Mouse (Mus musculus) thymus, adult 2 months (tissue): ENCODE measurements around the gene Cope. TPM values are rescaled to one million over a fixed set of nuclear protein-coding genes. Genes with fewer than 3 reads are reported as not detected.

Experiments used
- DNase-seq: peaks from one replicate; pipeline ENCODE4 v3.0.0; 2021
- H3K27ac ChIP-seq: fragments of 200-500 bp; 2 replicates; pipeline ENCODE4 v1.5.1; 2012; ENCODE audit warnings: low read length, control low read depth; ENCODE audit not compliant: control insufficient read depth, insufficient read depth
- H3K27me3 ChIP-seq: fragments of 200-500 bp; 2 replicates; pipeline ENCODE4 v1.6.1; 2012; ENCODE audit warnings: mild to moderate bottlenecking, low read length, moderate library complexity, mixed read lengths; ENCODE audit not compliant: control insufficient read depth, insufficient read depth
- H3K36me3 ChIP-seq: fragments of 200-500 bp; 2 replicates; pipeline ENCODE4 v1.6.1; 2012; ENCODE audit warnings: mild to moderate bottlenecking, low read length, moderate library complexity; ENCODE audit not compliant: control insufficient read depth, insufficient read depth
- H3K4me1 ChIP-seq: fragments of 200-500 bp; replicated peaks from 2 replicates; pipeline ENCODE4 v1.6.1; 2012; ENCODE audit warnings: low read length; ENCODE audit not compliant: control insufficient read depth, insufficient read depth
- H3K4me3 ChIP-seq: fragments of 200-500 bp; 2 replicates; pipeline ENCODE4 v1.5.1; 2012; ENCODE audit warnings: mild to moderate bottlenecking, low read length, control low read depth, moderate library complexity; ENCODE audit not compliant: control insufficient read depth, insufficient read depth
- CTCF ChIP-seq: fragments of 200-500 bp; IDR thresholded peaks from 2 replicates; pipeline ENCODE4 v1.5.1; 2012; ENCODE audit warnings: mild to moderate bottlenecking, control low read depth, low read length, moderate library complexity, borderline replicate concordance; ENCODE audit not compliant: control insufficient read depth, poor library complexity, insufficient read depth; ENCODE audit errors: extremely low read depth
- POLR2A ChIP-seq: fragments of 200-500 bp; IDR thresholded peaks from 2 replicates; pipeline ENCODE4 v1.6.1; 2012; ENCODE audit warnings: mild to moderate bottlenecking, low read length, control low read depth, moderate library complexity; ENCODE audit not compliant: control insufficient read depth, poor library complexity, insufficient read depth; ENCODE audit errors: extremely low read depth
- WGBS: fragments of 180-500 bp; shearing (Covaris S2); methylation state at CpG from one replicate; pipeline ENCODE4 v1.1.7; 2018; 5-methylcytosine and 5-hydroxymethylcytosine counted together
- polyA plus RNA-seq: library from polyadenylated mRNA; depleted of rRNA; stranded (reverse); fragments of >200 nt; gene quantifications from 2 replicates; pipeline ENCODE4 v1.2.3, GENCODE M21; 2012; rRNA removed

Cope gene
- polyA plus RNA-seq, 1 experiment: 454 TPM

GRCm38 (mm10) chr8:70361484-70362032, 59.2 kb downstream of the Cope start:
- TF ChIP-seq CTCF: no peak
- TF ChIP-seq POLR2A: no peak
- WGBS: 88% methylated on average over 10 of the region's 10 CpGs
- H3K27ac ChIP-seq: no peak overlapping the region
- H3K36me3 ChIP-seq: no peaks in the 10 kb centered on the region
- no peaks in the 10 kb centered on the region for H3K4me1 ChIP-seq
- no peak overlapping the region for H3K4me3 ChIP-seq
- no peaks in the 10 kb centered on the region for H3K27me3 ChIP-seq
- DNase-seq: no peak

Other genes starting within 250 kb of the Cope start
- gene Tm6sf2, start 229.6 kb upstream of the Cope start, polyA plus RNA-seq: 5.1 and 5.9 TPM in 2 replicates
- 0.11 and 0.15 TPM in 2 replicates for gene Hapln4, start 219.1 kb upstream of the Cope start, polyA plus RNA-seq
- gene Ncan, start 181.6 kb upstream of the Cope start, polyA plus RNA-seq: 0.05 and 0.08 TPM in 2 replicates
- gene Nr2c2ap, start 171.2 kb upstream of the Cope start, polyA plus RNA-seq: 20.7 and 26.9 TPM in 2 replicates
- 49.7 and 58.2 TPM in 2 replicates for gene Rfxank, start 163.4 kb upstream of the Cope start, polyA plus RNA-seq
- 174 and 178 TPM in 2 replicates for gene Borcs8, start 163.0 kb upstream of the Cope start, polyA plus RNA-seq
- 3.5 and 3.6 TPM in 2 replicates for gene Mef2b, start 162.8 kb upstream of the Cope start, polyA plus RNA-seq
- gene Tmem161a, start 130.2 kb upstream of the Cope start, polyA plus RNA-seq: 144 and 156 TPM in 2 replicates
- gene Slc25a42, start 90.2 kb upstream of the Cope start, polyA plus RNA-seq: 59.1 and 66.6 TPM in 2 replicates
- 98.2 and 103 TPM in 2 replicates for gene Sugp2, start 68.3 kb upstream of the Cope start, polyA plus RNA-seq
- 24.3 and 25.4 TPM in 2 replicates for gene Armc6, start 68.1 kb upstream of the Cope start, polyA plus RNA-seq
- gene Homer3, start 19.7 kb upstream of the Cope start, polyA plus RNA-seq: 60.6 and 67.6 TPM in 2 replicates
- 72.1 and 75.4 TPM in 2 replicates for gene Ddx49, start within 50 bp of the Cope start, polyA plus RNA-seq
- 0.13 and 0.61 TPM in 2 replicates for gene Cers1, start 13.3 kb downstream of the Cope start, polyA plus RNA-seq
- gene Gdf1, start 27.3 kb downstream of the Cope start, polyA plus RNA-seq: 0.13 and 0.23 TPM in 2 replicates
- 76.0 and 104 TPM in 2 replicates for gene Upf1, start 50.8 kb downstream of the Cope start, polyA plus RNA-seq
- gene Comp, start 71.0 kb downstream of the Cope start, polyA plus RNA-seq: 4.1 and 4.7 TPM in 2 replicates
- 43.9 and 49.0 TPM in 2 replicates for gene Crtc1, start 137.1 kb downstream of the Cope start, polyA plus RNA-seq
- 43.1 and 44.6 TPM in 2 replicates for gene Klhl26, start 174.4 kb downstream of the Cope start, polyA plus RNA-seq
- gene Tmem59l, start 184.8 kb downstream of the Cope start, polyA plus RNA-seq: 0.39 and 0.73 TPM in 2 replicates
- gene Crlf1, start 190.6 kb downstream of the Cope start, polyA plus RNA-seq: 0.59 and 0.70 TPM in 2 replicates
- 196 and 227 TPM in 2 replicates for gene Rex1bd, start 204.2 kb downstream of the Cope start, polyA plus RNA-seq
- gene Uba52, start 208.3 kb downstream of the Cope start, polyA plus RNA-seq: 731 and 765 TPM in 2 replicates
- gene Fkbp8, start 225.2 kb downstream of the Cope start, polyA plus RNA-seq: 613 and 640 TPM in 2 replicates
- gene Kxd1, start 225.4 kb downstream of the Cope start, polyA plus RNA-seq: 72.7 and 86.7 TPM in 2 replicates
- 40.2 and 42.6 TPM in 2 replicates for gene Ell, start 236.9 kb downstream of the Cope start, polyA plus RNA-seq